Mouse (Mus musculus) midbrain, embryonic 10.5 days (tissue): Measurements from ENCODE around the gene Ehmt1. TPM values are rescaled to one million over a fixed set of nuclear protein-coding genes. Genes with fewer than 3 reads are reported as not detected.

Experiments used
- DNase-seq: peaks from one replicate; pipeline ENCODE4 v3.0.0-alpha.2; 2017; ENCODE audit warnings: low spot score
- H3K27ac ChIP-seq: fragments of 300-500 bp; sonication (generic); replicated peaks from 2 replicates; pipeline ENCODE4 v1.5.1; 2016; ENCODE audit warnings: mild to moderate bottlenecking
- H3K27me3 ChIP-seq: fragments of 300-500 bp; sonication (generic); 2 replicates; pipeline ENCODE4 v1.6.1; 2016; ENCODE audit warnings: low read depth, mild to moderate bottlenecking; ENCODE audit not compliant: poor library complexity, severe bottlenecking
- H3K36me3 ChIP-seq: fragments of 300-500 bp; sonication (generic); 2 replicates; pipeline ENCODE4 v1.6.1; 2016; ENCODE audit warnings: mild to moderate bottlenecking, moderate library complexity
- H3K4me1 ChIP-seq: fragments of 300-500 bp; sonication (generic); 2 replicates; pipeline ENCODE4 v1.6.1; 2016
- H3K4me3 ChIP-seq: fragments of 300-500 bp; sonication (generic); 2 replicates; pipeline ENCODE4 v1.5.1; 2016; ENCODE audit warnings: mild to moderate bottlenecking, moderate library complexity
- H3K9me3 ChIP-seq: fragments of 300-500 bp; sonication (generic); replicated peaks from 2 replicates; pipeline ENCODE4 v1.6.1; 2016; ENCODE audit warnings: mild to moderate bottlenecking
- WGBS: fragments of 180-500 bp; shearing (Covaris S2); methylation state at CpG from one replicate; pipeline ENCODE4 v1.1.7; 2016; 5-methylcytosine and 5-hydroxymethylcytosine counted together
- polyA plus RNA-seq: library from polyadenylated mRNA; unstranded; fragments of >200 nt; fragmentation: Nextera tagmentation; extraction: Ambion mirVana; gene quantifications from 2 replicates; pipeline ENCODE4 v1.2.1, GENCODE M21; 2016

Gene Ehmt1
- polyA plus RNA-seq, 1 experiment from 2014 or later = 137 TPM

DNA sequence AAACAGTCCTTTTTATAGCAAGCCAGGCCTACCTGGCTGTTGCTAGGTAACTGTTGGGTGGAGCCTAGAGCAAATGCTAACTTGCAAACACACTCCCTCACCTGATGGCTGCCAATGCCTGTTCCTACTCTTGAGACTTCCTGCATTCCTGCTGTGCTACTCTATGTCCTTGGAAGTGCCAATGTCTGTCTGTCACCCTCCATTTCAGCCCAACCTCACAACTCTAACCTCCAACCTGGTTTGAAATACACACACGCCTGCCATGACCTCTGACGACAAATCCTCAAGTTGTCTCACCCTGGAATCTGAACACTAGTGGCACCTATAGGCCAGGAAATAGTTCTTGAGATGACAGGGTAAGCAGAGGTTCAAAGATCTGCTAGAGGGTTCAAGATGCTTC is 9.7 kb upstream of the Ehmt1 start:
- H3K27ac ChIP-seq = no peak overlapping the region
- no peak overlapping the region for H3K4me3 ChIP-seq
- 64% methylated on average over 2 of the region's 2 CpGs for WGBS
- H3K9me3 ChIP-seq = no peaks in the 10 kb centered on the region
- H3K36me3 ChIP-seq = no peaks in the 10 kb centered on the region
- no peak for DNase-seq
- H3K27me3 ChIP-seq = peaks cover 10% of the 10 kb centered on the region
- H3K4me1 ChIP-seq = peaks cover 1% of the 10 kb centered on the region

DNA sequence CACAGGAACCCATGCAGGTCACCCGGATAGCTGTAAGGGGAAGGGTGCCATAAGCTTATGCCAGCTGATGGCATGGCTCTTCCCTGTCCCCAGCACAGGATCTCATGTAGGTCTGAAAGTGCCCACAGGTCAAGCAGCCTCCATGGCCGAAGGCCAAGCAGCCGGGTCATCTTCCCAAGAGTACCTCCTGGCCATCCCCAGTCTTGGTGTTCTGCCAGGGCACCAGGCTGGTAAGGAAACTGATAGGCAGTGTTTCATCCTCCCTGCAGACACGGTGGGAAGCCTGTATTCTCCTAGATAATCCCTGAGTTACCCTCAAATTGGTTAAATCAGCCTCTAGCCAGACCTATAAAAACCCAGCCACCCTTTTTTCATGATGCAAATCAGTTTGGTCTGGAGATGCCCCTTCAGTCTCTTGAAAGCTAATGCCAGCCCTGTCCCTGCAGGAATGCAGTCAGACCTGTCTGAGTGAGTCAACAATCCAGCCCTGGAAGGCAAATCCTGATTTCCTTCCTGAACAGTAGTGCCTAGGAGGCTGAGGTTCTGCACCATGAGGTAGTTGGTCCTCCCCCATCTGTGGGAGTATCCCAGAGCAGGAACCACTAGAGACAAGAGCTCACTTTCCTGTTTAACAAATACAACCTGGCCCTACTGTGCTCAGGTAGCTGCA is 8.5 kb upstream of the Ehmt1 start:
- 70% methylated on average over 4 of the region's 4 CpGs for WGBS
- H3K4me3 ChIP-seq = no peak overlapping the region
- H3K27ac ChIP-seq = peak overlapping the region; percentile 13; the same call in 1 of the 2 replicates
- H3K36me3 ChIP-seq = no peaks in the 10 kb centered on the region
- H3K27me3 ChIP-seq = no peaks in the 10 kb centered on the region
- no peak for DNase-seq
- no peaks in the 10 kb centered on the region for H3K4me1 ChIP-seq
- no peaks in the 10 kb centered on the region for H3K9me3 ChIP-seq

DNA sequence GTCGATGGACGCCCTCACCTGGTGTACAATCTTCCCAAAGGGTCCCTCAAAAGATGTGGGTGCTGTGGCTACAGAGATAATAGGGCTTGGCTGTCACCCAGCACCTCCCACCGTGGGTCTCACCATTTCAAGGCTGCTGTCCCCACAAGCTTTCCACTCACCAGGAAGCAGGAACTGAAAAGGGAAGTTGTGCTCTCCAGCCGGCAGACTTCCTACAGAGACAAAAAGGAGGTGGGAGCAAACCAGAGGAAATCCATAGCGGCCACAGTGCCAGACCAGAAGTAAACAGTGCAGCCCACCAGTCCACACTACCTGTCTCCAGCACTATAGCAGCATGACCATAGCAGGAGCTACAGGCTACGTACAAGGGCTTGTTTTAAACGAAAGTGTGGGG is 7.5 kb upstream of the Ehmt1 start:
- Histone ChIP-seq H3K27me3 (no peaks in the 10 kb centered on the region), H3K27ac (no peak overlapping the region), H3K9me3 (no peaks in the 10 kb centered on the region), H3K4me3 (no peak overlapping the region), H3K36me3 (no peaks in the 10 kb centered on the region), H3K4me1 (no peaks in the 10 kb centered on the region)
- WGBS = 82% methylated on average over 7 of the region's 7 CpGs
- no peak for DNase-seq

DNA sequence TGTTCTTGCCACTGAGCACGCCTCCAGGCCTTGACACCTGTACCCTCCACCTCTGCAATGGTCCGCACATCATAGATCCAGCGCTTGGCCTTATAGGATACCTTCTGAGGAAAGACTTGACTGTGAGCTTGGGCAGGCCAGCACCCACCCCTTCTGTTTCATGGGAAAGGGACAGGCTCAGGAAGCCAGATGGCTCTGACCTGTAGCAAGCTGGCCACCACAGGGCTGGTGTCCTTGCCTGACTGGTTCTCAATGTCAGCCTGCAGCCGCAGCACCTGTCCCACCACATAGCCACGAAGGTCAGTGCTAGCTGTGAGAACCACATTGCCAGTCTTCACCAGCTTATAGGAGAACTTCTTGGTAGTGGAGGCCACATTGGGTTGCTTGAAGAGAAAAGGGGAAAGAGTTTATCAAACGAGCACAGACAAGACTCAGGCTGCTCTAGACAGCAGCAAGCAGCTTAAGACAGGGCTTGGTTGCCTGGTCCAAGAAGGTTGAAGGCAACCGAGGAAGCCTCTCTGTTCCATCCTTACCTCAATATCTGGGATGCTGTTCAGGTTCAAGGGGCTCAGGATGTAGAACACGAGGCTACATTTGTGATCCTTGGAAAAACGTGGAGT is 7.0 kb upstream of the Ehmt1 start:
- Histone ChIP-seq H3K27me3 (no peaks in the 10 kb centered on the region), H3K4me1 (no peaks in the 10 kb centered on the region), H3K4me3 (no peak overlapping the region), H3K36me3 (no peaks in the 10 kb centered on the region), H3K27ac (no peak overlapping the region), H3K9me3 (no peaks in the 10 kb centered on the region)
- DNase-seq = no peak
- 86% methylated on average over 9 of the region's 9 CpGs for WGBS

DNA sequence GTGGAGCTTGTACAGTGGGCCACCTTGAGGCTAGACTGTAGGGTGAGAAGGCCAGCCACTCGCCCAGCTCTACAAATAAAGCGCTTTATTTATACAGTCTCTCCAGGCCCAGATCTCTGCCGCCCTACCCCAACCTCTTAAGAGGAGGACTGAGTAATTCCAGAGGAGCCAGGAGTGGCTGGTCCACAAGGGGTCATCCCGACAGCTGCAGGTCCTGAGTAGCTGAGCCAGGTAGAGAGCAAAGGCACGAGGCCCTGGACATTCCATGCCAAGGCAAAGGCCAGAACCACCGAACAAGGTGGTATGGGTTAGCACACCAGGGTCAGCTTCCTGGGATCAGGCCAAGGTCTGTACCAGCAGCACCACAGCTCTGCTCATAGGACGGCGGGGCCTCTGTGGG is 5.9 kb upstream of the Ehmt1 start:
- Histone ChIP-seq H3K9me3 (no peaks in the 10 kb centered on the region), H3K27me3 (no peaks in the 10 kb centered on the region), H3K4me3 (no peak overlapping the region), H3K4me1 (no peaks in the 10 kb centered on the region), H3K27ac (no peak overlapping the region), H3K36me3 (no peaks in the 10 kb centered on the region)
- no peak for DNase-seq
- 82% methylated on average over 8 of the region's 8 CpGs for WGBS

DNA sequence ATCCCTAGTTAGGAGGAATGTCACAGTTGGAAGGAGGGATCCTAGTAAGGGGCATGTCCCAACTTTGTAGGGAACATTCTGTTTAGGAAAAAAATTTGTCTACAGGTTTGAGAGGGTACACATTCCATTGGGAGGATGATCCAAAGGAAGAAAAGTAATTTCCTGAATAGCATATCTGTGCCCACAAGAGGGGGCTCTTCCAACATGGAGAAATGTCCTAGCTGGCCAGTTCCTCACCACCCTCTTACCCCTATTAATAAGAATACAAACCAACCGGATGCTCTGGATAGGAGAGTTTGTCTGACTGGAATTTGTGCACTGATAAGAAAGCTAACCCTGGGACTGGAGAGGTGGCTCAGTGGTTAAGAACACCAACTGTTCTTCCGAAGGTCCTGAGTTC is 4.1 kb upstream of the Ehmt1 start:
- WGBS = 66% methylated on average over 2 of the region's 2 CpGs
- no peaks in the 10 kb centered on the region for H3K9me3 ChIP-seq
- H3K27me3 ChIP-seq = no peaks in the 10 kb centered on the region
- no peaks in the 10 kb centered on the region; the same call in 1 of the 2 replicates for H3K4me1 ChIP-seq
- H3K36me3 ChIP-seq = no peaks in the 10 kb centered on the region
- DNase-seq = no peak
- H3K4me3 ChIP-seq = no peak overlapping the region
- no peak overlapping the region for H3K27ac ChIP-seq

DNA sequence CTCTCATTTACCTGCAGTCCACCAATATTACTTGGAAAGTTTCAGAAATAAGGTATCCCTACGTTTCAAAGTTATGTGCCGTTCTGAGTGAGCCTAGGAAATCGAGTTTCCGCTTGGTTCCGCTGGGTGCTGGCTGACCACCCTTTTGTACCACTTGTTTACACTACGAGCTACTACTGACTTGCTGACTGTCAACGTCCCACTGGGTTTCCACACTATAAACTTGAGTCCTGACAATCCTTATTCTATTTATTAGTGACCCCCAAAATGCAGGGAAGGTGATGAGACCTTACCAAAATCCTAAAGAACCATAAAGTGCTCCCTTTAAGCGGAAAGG is 393 bp upstream of the Ehmt1 start:
- peaks cover 3% of the 10 kb centered on the region; the same call in 1 of the 2 replicates for H3K36me3 ChIP-seq
- peaks cover 12% of the 10 kb centered on the region for H3K4me1 ChIP-seq
- no peaks in the 10 kb centered on the region for H3K27me3 ChIP-seq
- no peaks in the 10 kb centered on the region for H3K9me3 ChIP-seq
- peak overlapping the region; percentile 99 for H3K27ac ChIP-seq
- H3K4me3 ChIP-seq = peak overlapping the region; percentile 96
- WGBS = 10% methylated on average over 8 of the region's 8 CpGs
- DNase-seq = no peak

DNA sequence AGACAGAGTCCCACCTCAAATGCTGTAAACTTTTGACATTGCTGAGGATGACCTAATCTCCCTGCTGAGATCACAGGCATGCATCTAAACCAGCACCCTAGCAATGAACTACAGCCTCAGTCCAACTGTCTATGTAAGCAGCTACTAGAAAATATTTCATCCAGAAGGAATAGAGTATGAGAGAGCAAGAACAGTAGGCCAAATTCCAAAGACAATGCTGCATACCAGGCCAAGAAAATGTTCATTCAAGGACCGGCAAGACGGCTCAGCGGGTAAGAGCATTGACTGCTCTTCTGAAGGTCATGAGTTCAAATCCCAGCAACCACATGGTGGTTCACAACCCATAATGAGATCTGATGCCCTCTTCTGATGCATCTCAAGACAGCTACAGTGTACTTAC is 4.7 kb downstream of the Ehmt1 start:
- Histone ChIP-seq H3K36me3 (peaks cover 43% of the 10 kb centered on the region), H3K27ac (no peak overlapping the region), H3K27me3 (no peaks in the 10 kb centered on the region), H3K4me3 (no peak overlapping the region), H3K4me1 (peaks cover 12% of the 10 kb centered on the region), H3K9me3 (no peaks in the 10 kb centered on the region)
- 94% methylated on average over 3 of the region's 3 CpGs for WGBS
- no peak for DNase-seq

DNA sequence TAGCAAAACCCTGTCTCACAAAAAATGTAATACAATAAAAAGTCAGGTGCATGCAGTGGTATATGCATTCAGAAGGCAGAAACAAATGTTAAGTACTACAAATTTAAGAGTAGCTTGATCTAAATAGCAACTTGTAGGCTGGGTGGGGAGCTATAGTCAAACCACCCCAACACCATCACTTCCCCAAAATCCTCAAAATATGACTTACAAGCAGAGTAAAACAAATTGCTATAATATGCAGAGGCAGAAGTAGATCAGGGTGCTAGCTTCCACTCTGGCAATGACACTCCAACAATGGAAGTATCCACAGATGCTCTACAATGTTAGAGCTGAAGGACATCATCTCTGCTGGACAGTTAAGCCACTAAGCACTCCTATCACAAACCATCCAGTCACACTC is 6.8 kb downstream of the Ehmt1 start:
- Histone ChIP-seq H3K4me1 (peaks cover 5% of the 10 kb centered on the region), H3K9me3 (no peaks in the 10 kb centered on the region), H3K27ac (no peak overlapping the region), H3K36me3 (peaks cover 46% of the 10 kb centered on the region), H3K4me3 (no peak overlapping the region), H3K27me3 (no peaks in the 10 kb centered on the region)
- no peak for DNase-seq

DNA sequence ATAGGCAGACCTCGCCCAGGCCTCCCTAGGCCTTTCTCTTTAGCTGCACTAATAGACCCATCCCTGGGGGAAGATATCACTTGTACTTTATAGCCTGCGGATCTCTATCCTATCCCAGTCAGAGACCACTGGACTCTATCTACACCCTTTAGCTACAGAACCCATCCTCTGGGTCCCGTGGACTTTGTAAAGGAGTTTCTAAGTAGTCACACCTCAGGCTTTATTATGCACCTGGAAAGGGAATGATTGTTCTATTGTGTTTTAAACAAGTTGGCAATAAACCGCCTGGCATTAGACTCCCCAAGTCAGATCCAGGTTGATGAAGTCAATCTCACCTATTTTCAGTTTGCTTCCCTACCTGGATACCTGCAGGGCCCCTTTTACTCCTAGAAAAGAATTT is 7.2 kb downstream of the Ehmt1 start:
- Histone ChIP-seq H3K4me3 (no peak overlapping the region), H3K27ac (no peak overlapping the region), H3K9me3 (no peaks in the 10 kb centered on the region), H3K4me1 (peaks cover 1% of the 10 kb centered on the region), H3K36me3 (peaks cover 46% of the 10 kb centered on the region), H3K27me3 (no peaks in the 10 kb centered on the region)
- whole genome bisulfite sequencing = 94% methylated on average over 4 of the region's 4 CpGs
- DNase-seq = no peak

DNA sequence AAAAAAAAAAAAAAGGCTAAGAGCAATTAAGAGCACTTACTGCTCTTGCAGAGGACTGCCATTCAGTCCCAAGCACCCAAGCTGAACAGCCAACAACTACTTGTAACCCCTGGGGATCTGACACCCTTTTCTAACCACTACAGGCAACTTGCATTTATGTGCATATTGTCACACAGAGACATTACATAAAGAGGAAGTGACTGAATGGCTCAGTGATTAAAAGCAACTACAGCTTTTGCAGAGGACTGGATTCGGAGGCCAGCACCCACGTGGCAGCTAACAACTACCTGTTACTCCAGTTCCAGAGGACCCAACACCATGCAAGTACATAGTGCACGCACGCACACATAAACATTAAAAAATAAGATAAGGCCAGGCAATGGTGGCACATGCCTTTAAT is 8.9 kb downstream of the Ehmt1 start:
- Histone ChIP-seq H3K4me3 (no peak overlapping the region), H3K27ac (no peak overlapping the region), H3K27me3 (no peaks in the 10 kb centered on the region), H3K36me3 (peaks cover 46% of the 10 kb centered on the region), H3K4me1 (peaks cover 17% of the 10 kb centered on the region), H3K9me3 (no peaks in the 10 kb centered on the region)
- DNase-seq = no peak
- WGBS = 96% methylated on average over 4 of the region's 4 CpGs

DNA sequence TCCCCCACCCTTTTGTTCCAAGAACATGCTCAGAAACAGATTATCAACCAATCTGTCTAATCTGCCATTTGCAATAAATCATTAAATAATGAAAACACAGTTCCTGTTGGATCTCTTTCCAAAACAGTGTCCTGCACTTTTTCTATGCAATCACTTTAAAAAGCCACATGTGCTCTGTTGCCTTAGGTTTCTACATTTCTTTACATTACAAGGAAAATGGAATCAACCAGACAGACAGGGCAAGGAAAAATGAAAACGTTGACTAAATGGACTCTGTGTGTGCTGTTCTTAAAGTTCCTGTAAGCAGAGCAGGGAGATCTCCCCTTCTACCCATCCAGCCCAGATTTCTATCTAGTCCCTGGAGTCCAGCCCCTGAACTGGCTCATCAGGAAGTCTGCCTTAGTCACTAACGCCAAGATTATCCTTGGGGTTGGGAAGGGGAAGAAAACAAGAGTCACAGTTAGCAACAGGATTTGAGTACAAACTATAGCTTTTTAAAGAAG is 13.7 kb downstream of the Ehmt1 start:
- H3K4me3 ChIP-seq = peak overlapping the region; percentile 12; the same call in 1 of the 2 replicates
- no peak for DNase-seq

DNA sequence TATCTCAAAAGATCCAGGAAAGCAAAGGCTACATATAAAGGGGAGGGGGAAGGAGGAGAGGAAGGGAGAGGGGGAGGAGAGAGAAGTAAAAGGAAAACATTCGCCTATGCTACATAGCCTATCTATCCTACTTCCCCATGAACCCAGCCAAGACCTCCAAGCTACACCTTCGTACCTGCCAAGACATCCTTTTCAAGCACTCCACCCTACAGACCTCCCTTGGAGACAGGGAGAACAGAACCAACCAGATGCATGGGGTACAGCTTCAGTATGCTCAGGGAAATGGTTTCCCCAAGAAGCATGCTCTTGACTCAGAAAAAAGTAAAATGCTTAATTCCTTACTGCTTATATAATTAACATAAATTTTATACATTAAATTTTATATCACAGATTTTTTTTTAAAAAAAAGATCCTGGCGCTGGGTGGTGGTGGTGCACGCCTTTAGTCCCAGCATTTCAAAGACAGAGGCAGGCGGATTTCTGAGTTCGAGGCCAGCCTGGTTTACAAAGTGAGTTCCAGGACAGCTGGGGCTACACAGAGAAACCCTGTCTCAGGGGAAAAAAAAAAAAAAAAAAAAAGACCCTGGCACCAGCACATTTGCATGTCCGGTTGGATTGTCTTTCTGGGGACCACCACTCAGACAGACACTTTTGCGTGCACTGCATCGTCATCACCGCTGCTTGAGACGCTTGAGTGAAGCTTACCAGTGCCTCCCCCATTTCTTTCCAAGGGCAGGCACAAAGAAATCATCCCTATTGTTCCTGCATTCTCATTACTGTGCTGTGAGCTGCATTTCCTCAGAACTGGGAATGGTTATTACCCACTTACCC is 14.4 kb downstream of the Ehmt1 start:
- peaks cover 15% of the 10 kb centered on the region for H3K36me3 ChIP-seq
- peak overlapping the region; percentile 12 for H3K4me3 ChIP-seq
- peak overlapping the region; percentile 59 for H3K27ac ChIP-seq
- no peaks in the 10 kb centered on the region for H3K27me3 ChIP-seq
- DNase-seq = peak; percentile 23
- 63% methylated on average over 11 of the region's 11 CpGs for WGBS
- no peaks in the 10 kb centered on the region for H3K9me3 ChIP-seq
- H3K4me1 ChIP-seq = peaks cover 26% of the 10 kb centered on the region

More for the DNA sequence above, 13.7 kb downstream of the Ehmt1 start:
- H3K27ac ChIP-seq = peak overlapping the region; percentile 25
- H3K27me3 ChIP-seq = no peaks in the 10 kb centered on the region
- H3K9me3 ChIP-seq = no peaks in the 10 kb centered on the region
- H3K4me1 ChIP-seq = peaks cover 26% of the 10 kb centered on the region
- peaks cover 17% of the 10 kb centered on the region for H3K36me3 ChIP-seq
- 23% methylated on average over 2 of the region's 2 CpGs for WGBS
